ENCODE assay signal across 8 mouse cellular contexts in the genomic region with DNA sequence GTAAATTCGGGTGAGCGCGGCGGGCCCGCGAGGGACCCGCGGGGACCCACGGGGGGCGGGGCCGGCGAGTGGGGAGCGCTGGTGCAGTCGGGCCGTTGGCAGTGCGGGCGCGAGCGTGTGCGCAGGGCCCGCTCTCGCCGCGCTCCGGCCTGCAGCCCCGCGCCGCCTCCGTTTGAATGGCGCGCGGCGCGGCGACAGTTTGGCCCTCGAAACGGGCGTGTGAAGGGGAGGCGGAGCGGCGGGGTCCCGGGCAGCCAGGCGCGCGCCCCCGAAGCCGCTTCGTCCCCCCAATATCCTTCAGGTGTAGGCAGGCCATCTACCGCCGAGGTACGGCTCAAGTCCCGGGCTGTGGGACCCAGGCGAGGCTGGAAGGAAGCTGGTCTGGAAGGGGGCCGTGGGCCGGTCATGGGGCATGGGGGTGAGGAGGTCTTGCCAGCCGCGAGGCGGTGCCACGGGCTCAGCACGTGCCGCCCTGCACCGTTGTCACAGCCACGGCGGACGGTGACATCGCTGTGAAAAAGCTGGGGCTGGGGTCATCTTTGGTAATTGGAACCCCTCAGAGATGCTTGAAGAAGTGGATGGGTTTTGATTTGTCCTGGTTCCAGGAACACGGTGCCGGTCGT. TPM values are rescaled to one million over a fixed set of nuclear protein-coding genes. Genes with fewer than 3 reads are reported as not detected.
A peak's percentile ranks its signal among the peaks of the same experiment; 100 is the strongest.
DNase-seq lines count a peak whose midpoint lies in the region; ATAC-seq and TF ChIP-seq lines count a peak whose summit lies in the region.

No protein-coding gene starts in this region.

- TF ChIP-seq CTCF in bone marrow macrophage, adult 2 months (IDR thresholded peaks at IDR 0.05; ENCODE audit: low read depth, low read length), result no peak
- no peak for TF ChIP-seq CTCF in olfactory bulb, adult 2 months (IDR thresholded peaks at IDR 0.05; ENCODE audit: insufficient read depth, low read depth, low read length)

- H3K27me3 ChIP-seq in hindbrain, embryonic 15.5 days, result no peaks in the 10 kb centered on the region
- H3K27me3 ChIP-seq in lung, embryonic 16.5 days (ENCODE audit: control insufficient read depth, insufficient read depth, low read depth, low read length), result no peaks in the 10 kb centered on the region

- WGBS in hindbrain, embryonic 15.5 days, result under 1% methylated on average over 55 of the region's 69 CpGs
- under 1% methylated on average over 42 of the region's 69 CpGs for WGBS in lung, embryonic 16.5 days
- WGBS in olfactory bulb, adult 2 months, result under 1% methylated on average over 69 of the region's 69 CpGs

- TF ChIP-seq POLR2A in bone marrow macrophage, adult 2 months (IDR thresholded peaks at IDR 0.05; ENCODE audit: borderline replicate concordance, low read depth, low read length), result no peak
- TF ChIP-seq POLR2A in olfactory bulb, adult 2 months (IDR thresholded peaks at IDR 0.05; ENCODE audit: insufficient read depth, low read depth, low read length), result no peak

- peak overlapping the region; percentile 98 for H3K4me3 ChIP-seq in bone marrow macrophage, adult 2 months (ENCODE audit: insufficient read depth, low read length)
- H3K4me3 ChIP-seq in hindbrain, embryonic 15.5 days, result peak overlapping the region; percentile 99
- H3K4me3 ChIP-seq in lung, embryonic 16.5 days (ENCODE audit: low read length), result peak overlapping the region; percentile 70
- H3K4me3 ChIP-seq in olfactory bulb, adult 2 months (ENCODE audit: insufficient read depth, low read depth, low read length), result peak overlapping the region; percentile 98

- peak; percentile 29 for DNase-seq in right cerebral cortex, postnatal 14 days
- no peak for DNase-seq in right cerebral cortex, adult 2 months (ENCODE audit: low spot score in 2 of 2)
- no peak for DNase-seq in right cerebral cortex, adult 18-20 months

- 0 out of 2 replicates have a peak, but pooled peaks have one; percentile 32 for ATAC-seq in erythroid progenitor cell, adult 5-6 weeks (replicated peaks; ENCODE audit: low FRiP score, poor library complexity, severe bottlenecking)
- ATAC-seq in hindbrain, embryonic 15.5 days (ENCODE audit: low FRiP score, low read depth), result peak; percentile 84
- peak; percentile 73 for ATAC-seq in lung, embryonic 16.5 days (ENCODE audit: low read depth)

- peak overlapping the region; percentile 97 for H3K27ac ChIP-seq in bone marrow macrophage, adult 2 months (ENCODE audit: insufficient read depth, low read depth, low read length)
- H3K27ac ChIP-seq in hindbrain, embryonic 15.5 days (replicated peaks), result peak overlapping the region; percentile 100
- H3K27ac ChIP-seq in lung, embryonic 16.5 days (ENCODE audit: low read length), result peak overlapping the region; percentile 97
- H3K27ac ChIP-seq in olfactory bulb, adult 2 months (ENCODE audit: insufficient read depth, low read depth, low read length), result no peak overlapping the region; the same call in 1 of the 2 replicates

- H3K9me3 ChIP-seq in hindbrain, embryonic 15.5 days, result no peaks in the 10 kb centered on the region
- H3K9me3 ChIP-seq in lung, embryonic 16.5 days (ENCODE audit: control insufficient read depth, low read length), result no peaks in the 10 kb centered on the region

- 0 out of 2 replicates have a peak, but pooled peaks cover 2% of the 10 kb centered on the region for H3K4me1 ChIP-seq in bone marrow macrophage, adult 2 months (ENCODE audit: control insufficient read depth, insufficient read depth, low read length)
- H3K4me1 ChIP-seq in hindbrain, embryonic 15.5 days (replicated peaks), result peaks cover 10% of the 10 kb centered on the region
- 0 out of 2 replicates have a peak, but pooled peaks cover 4% of the 10 kb centered on the region for H3K4me1 ChIP-seq in lung, embryonic 16.5 days (replicated peaks; ENCODE audit: control insufficient read depth, insufficient read depth, low read length)
- no peaks in the 10 kb centered on the region for H3K4me1 ChIP-seq in olfactory bulb, adult 2 months (ENCODE audit: control insufficient read depth, insufficient read depth, low read length)

- no peaks in the 10 kb centered on the region for H3K36me3 ChIP-seq in hindbrain, embryonic 15.5 days
- H3K36me3 ChIP-seq in lung, embryonic 16.5 days (ENCODE audit: control insufficient read depth, insufficient read depth, low read length), result no peaks in the 10 kb centered on the region

- H3K4me2 ChIP-seq in hindbrain, embryonic 15.5 days, result peak overlapping the region; percentile 84
- H3K4me2 ChIP-seq in lung, embryonic 16.5 days (ENCODE audit: low read depth, low read length), result peak overlapping the region; percentile 87

- H3K9ac ChIP-seq in hindbrain, embryonic 15.5 days, result peak overlapping the region; percentile 97
- H3K9ac ChIP-seq in lung, embryonic 16.5 days (ENCODE audit: low read length), result peak overlapping the region; percentile 92

RNA-seq across cellular contexts. Expression of a gene that starts 0.5 kb away (rescaled TPM):
- polyA plus RNA-seq in bone marrow macrophage, adult 2 months (2012; ENCODE audit: insufficient read depth, insufficient read length, missing spikeins), result 20.0 and 22.6 TPM in 2 replicates
- 33.2 and 54.9 TPM in 2 replicates for total RNA-seq in erythroid progenitor cell, adult 5-6 weeks (2015; ENCODE audit: low replicate concordance)
- 24.3 and 28.4 TPM in 2 replicates for total RNA-seq in erythroid progenitor cell, adult 5-6 weeks (2017; ENCODE audit: low replicate concordance)
- polyA plus RNA-seq in hindbrain, embryonic 15.5 days (2015; fragmentation: Nextera tagmentation; extraction: Ambion mirVana), result 21.2 and 21.4 TPM in 2 replicates
- 36.7 and 40.4 TPM in 2 replicates for polyA plus RNA-seq in lung, embryonic 16.5 days (2015; fragmentation: Nextera tagmentation; extraction: Ambion mirVana)
- polyA plus RNA-seq in olfactory bulb, adult 2 months (2012; ENCODE audit: insufficient read depth, insufficient read length, low replicate concordance, missing spikeins), result not detected in 2 replicates

RNA-seq across cellular contexts. Expression of a gene that starts 44.2 kb away (rescaled TPM):
- 34.2 and 36.4 TPM in 2 replicates for polyA plus RNA-seq in bone marrow macrophage, adult 2 months (2012; ENCODE audit: insufficient read depth, insufficient read length, missing spikeins)
- total RNA-seq in erythroid progenitor cell, adult 5-6 weeks (2015; ENCODE audit: low replicate concordance), result 42.8 and 80.4 TPM in 2 replicates
- total RNA-seq in erythroid progenitor cell, adult 5-6 weeks (2017; ENCODE audit: low replicate concordance), result 55.2 and 57.6 TPM in 2 replicates
- polyA plus RNA-seq in hindbrain, embryonic 15.5 days (2015; fragmentation: Nextera tagmentation; extraction: Ambion mirVana), result 30.1 and 33.2 TPM in 2 replicates
- polyA plus RNA-seq in lung, embryonic 16.5 days (2015; fragmentation: Nextera tagmentation; extraction: Ambion mirVana), result 28.1 and 28.7 TPM in 2 replicates
- polyA plus RNA-seq in olfactory bulb, adult 2 months (2012; ENCODE audit: insufficient read depth, insufficient read length, low replicate concordance, missing spikeins), result 164 TPM in 1 of 2 replicates, not detected in the other

Comparison
In these comparisons a context has a peak if more than half of its experiments do, and no peak if none do; other contexts are left out.
1. ATAC-seq: peak in every context shown above with its lines; median percentile 84 in hindbrain, embryonic 15.5 days; 73 in lung, embryonic 16.5 days; 32 in erythroid progenitor cell, adult 5-6 weeks.